Mouse (Mus musculus) left cerebral cortex, postnatal 10 days (tissue): ENCODE data around the gene Pramel5. TPM values are rescaled to one million over a fixed set of nuclear protein-coding genes. Genes with fewer than 3 reads are reported as not detected.
"Not testable (repeated sequence)": the region's sequence is repeated elsewhere in the genome, so short reads cannot be mapped to it uniquely, and the experiment has no call there.

ENCODE experiments used
- DNase-seq, 2 experiments: peaks; one replicate each; pipeline ENCODE4 v3.0.0; 2021 to 2022; ENCODE audit warnings: low spot score in 2 of 2, mixed read lengths in 1 of 2; ENCODE audit errors: extremely low spot score in 1 of 2
- intact Hi-C: fragments of 180-260 bp; cut with DNase I; formaldehyde crosslinking; loops from one replicate; pipeline ENCODE4 v1.15.1; 2025
- total RNA-seq, 2 experiments: library from RNA; stranded (reverse); gene quantifications; 2 replicates each; pipeline ENCODE4 v1.2.3; 2021

The Pramel5 gene
- not detected for total RNA-seq

DNA sequence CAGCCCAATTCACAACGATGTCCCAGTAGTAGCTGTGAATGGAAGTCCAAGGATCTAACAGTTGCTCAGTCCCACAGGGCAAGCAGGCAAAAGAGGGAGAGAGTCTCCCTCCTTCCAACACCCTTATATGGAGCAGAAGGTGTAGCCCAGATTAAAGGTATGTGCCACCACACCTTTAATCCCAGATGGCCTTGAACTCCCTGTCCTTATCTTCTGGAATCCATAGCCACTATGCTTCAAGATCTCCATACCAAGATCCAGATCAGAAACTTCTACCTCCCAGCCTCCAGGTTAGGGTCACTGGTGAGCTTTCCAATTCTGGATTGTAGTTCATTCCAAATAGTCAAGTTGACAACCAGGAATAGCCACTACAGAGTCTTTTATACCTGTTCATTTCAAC, at the start of gene Pramel5:
Gene Pramel5, minus strand, starts transcription at position 101 of the 400 bp plus-strand sequence.
- intact Hi-C loops, DNase-seq: not testable (repeated sequence)

DNA sequence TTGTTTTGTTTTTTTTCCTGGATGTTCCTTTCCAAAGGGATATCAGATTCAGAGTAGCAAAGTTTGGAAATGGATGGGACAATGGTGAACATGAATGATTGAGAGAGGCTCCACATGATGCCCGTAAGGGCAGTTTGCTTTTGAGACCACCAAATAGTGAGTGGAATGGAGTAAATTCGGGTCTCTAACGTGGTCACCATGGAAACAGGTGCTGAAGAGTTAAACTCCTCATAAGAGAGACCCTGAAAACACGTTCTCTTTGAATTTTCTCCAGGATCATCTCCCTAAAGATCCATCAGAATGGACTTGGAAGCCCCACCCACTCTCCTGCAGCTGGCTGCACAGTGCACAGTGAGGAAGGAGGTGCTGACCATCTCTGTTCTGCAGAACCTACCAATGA, 49.7 kb upstream of the Pramel5 start, which contains the start of gene Gm13128:
Gene Gm13128, plus strand, starts transcription at position 301 of the 400 bp plus-strand sequence.
- DNase-seq, intact Hi-C loops: not testable (repeated sequence)

DNA sequence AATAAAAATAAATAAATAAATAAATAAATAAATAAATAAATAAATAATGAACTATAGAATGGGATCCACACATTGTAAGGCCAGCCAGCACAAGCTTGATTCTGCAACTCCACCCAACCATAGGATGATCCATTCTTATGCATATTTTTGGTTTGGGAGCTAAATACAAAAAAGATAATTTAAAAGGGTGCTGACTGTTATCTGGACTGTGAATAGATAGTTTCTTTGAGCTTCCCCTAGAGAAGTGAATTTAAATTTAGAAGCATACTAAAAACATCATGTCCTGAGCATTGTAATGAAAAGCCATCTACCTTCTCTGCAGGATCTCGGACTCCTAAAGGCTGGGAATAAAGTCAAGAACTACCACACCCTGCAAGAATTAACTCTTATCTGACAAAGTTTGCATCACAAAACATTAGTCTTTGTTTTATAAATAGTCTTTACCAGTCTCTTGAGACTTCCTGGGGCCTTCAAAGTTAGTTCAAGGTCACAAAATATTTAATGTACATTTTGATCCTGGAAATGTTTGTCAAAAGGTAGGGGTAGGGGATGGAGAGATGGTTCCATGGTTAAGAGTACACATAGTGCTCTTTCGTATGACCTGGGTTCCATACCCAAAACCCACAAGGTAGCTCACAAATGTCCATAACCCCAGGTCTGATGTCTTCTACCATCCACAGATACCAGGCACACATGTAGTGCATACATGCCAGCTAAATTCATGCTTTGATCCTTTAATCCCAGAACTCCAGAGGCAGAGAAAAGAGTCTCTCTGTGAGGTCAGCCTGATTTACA, 32.6 kb upstream of the Pramel5 start:
- DNase-seq, intact Hi-C loops: not testable (repeated sequence)

- not testable (repeated sequence) for DNase-seq
- intact Hi-C loops: loop anchor here (10.0 kb wide), 1 partner anchor 255 kb away; no protein-coding TSS in a partner anchor
Observed at GRCm38 (mm10) chr4:144299414-144299813, 19.1 kb upstream of the Pramel5 start.

DNA sequence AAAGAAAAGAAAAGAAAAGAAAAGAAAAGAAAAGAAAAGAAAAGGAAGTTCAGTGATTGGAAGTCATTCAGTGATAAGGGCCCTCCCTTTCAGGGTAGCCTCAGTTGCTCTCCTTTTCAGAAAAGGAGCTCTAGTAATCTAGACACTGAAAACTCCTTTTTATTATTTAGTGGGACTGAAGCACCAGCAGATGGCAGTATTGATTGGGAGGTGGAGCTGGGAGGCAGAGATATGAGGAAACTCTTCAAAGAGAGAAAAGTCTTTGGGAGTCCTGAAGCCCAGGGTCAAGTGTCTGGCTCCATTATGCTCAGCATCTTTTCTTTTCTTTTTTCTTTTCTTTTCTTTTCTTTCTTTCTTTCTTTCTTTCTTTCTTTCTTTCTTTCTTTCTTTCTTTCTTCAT, 25.5 kb downstream of the Pramel5 start:
- intact Hi-C loops, DNase-seq: not testable (repeated sequence)

Other genes with a start within 250 kb of the Pramel5 start
- gene Pramel4, start 221.4 kb downstream of the Pramel5 start, total RNA-seq: not detected
- gene Gm13102, start 174.0 kb downstream of the Pramel5 start, total RNA-seq: not detected
- not detected for gene Oog3, start 117.8 kb downstream of the Pramel5 start, total RNA-seq
- gene Oog2, start 89.8 kb downstream of the Pramel5 start, total RNA-seq: not detected
- gene C87977, start 67.2 kb downstream of the Pramel5 start, total RNA-seq: not detected
- not detected for gene Gm13128, start 49.8 kb upstream of the Pramel5 start, total RNA-seq
- not detected for gene Gm13119, start 77.5 kb upstream of the Pramel5 start, total RNA-seq
- gene Pramef20, start 97.4 kb upstream of the Pramel5 start, total RNA-seq: not detected
- not detected for gene Pramef12, start 128.0 kb upstream of the Pramel5 start, total RNA-seq
- not detected for gene 1700012P22Rik, start 158.3 kb upstream of the Pramel5 start, total RNA-seq
- not detected for gene Gm9944, start 172.8 kb upstream of the Pramel5 start, total RNA-seq
- not detected for gene Aadacl3, start 183.3 kb upstream of the Pramel5 start, total RNA-seq
- gene 9430007A20Rik, start 239.3 kb upstream of the Pramel5 start, total RNA-seq: not detected